Mouse (Mus musculus) forebrain, embryonic 10.5 days (tissue): Measurements from ENCODE around the gene Rbmxl2. TPM values are rescaled to one million over a fixed set of nuclear protein-coding genes. Genes with fewer than 3 reads are reported as not detected.

Experiments used
- DNase-seq: peaks from one replicate; pipeline ENCODE4 v3.0.0-alpha.2; 2017; ENCODE audit warnings: low spot score; ENCODE audit errors: extremely low spot score
- H3K27ac ChIP-seq: fragments of 300-500 bp; sonication (generic); 2 replicates; pipeline ENCODE4 v1.5.1; 2016; ENCODE audit warnings: mild to moderate bottlenecking
- H3K27me3 ChIP-seq: fragments of 300-500 bp; sonication (generic); 2 replicates; pipeline ENCODE4 v1.6.1; 2016; ENCODE audit warnings: mild to moderate bottlenecking; ENCODE audit not compliant: poor library complexity, severe bottlenecking
- H3K36me3 ChIP-seq: fragments of 300-500 bp; sonication (generic); replicated peaks from 2 replicates; pipeline ENCODE4 v1.6.1; 2016; ENCODE audit warnings: mild to moderate bottlenecking, moderate library complexity
- H3K4me1 ChIP-seq: fragments of 300-500 bp; sonication (generic); 2 replicates; pipeline ENCODE4 v1.6.1; 2016
- H3K4me3 ChIP-seq: fragments of 300-500 bp; sonication (generic); 2 replicates; pipeline ENCODE4 v1.5.1; 2016; ENCODE audit warnings: mild to moderate bottlenecking, moderate library complexity
- H3K9me3 ChIP-seq: fragments of 300-500 bp; sonication (generic); 2 replicates; pipeline ENCODE4 v1.6.1; 2016; ENCODE audit warnings: mild to moderate bottlenecking, moderate library complexity
- WGBS: fragments of 180-500 bp; shearing (Covaris S2); methylation state at CpG from one replicate; pipeline ENCODE4 v1.1.7; 2016; 5-methylcytosine and 5-hydroxymethylcytosine counted together
- polyA plus RNA-seq: library from polyadenylated mRNA; unstranded; fragments of >200 nt; fragmentation: Nextera tagmentation; extraction: Ambion mirVana; gene quantifications from 2 replicates; pipeline ENCODE4 v1.2.1, GENCODE M21; 2016

The Rbmxl2 gene
- polyA plus RNA-seq = not detected in 2 replicates

GRCm38 (mm10) chr7:107209204-107209860 lies at the start of gene Rbmxl2:
TSS of gene Rbmxl2 (plus strand) at chr7:107209445.
- WGBS = 38% methylated on average over 70 of the region's 70 CpGs
- no peaks in the 10 kb centered on the region for H3K4me1 ChIP-seq
- H3K4me3 ChIP-seq = peak within 1 kb of the TSS; percentile 36
- DNase-seq = no peak
- peaks cover 18% of the 10 kb centered on the region for H3K9me3 ChIP-seq
- no peaks in the 10 kb centered on the region for H3K36me3 ChIP-seq
- H3K27ac ChIP-seq = no peak within 1 kb of the TSS
- peaks cover 43% of the 10 kb centered on the region for H3K27me3 ChIP-seq

- Histone ChIP-seq H3K27ac (no peak within 1 kb of the TSS), H3K36me3 (no peaks in the 10 kb centered on the region), H3K9me3 (no peaks in the 10 kb centered on the region), H3K4me1 (no peaks in the 10 kb centered on the region), H3K27me3 (no peaks in the 10 kb centered on the region), H3K4me3 (no peak within 1 kb of the TSS)
- no peak for DNase-seq
- 87% methylated on average over 10 of the region's 10 CpGs for WGBS
Observed at GRCm38 (mm10) chr7:107166690-107167089, 42.6 kb upstream of the Rbmxl2 start, which contains the start of gene Nlrp14. TSS of gene Nlrp14 (plus strand) at chr7:107166990.

- no peaks in the 10 kb centered on the region for H3K9me3 ChIP-seq
- WGBS = 52% methylated on average over 2 of the region's 2 CpGs
- no peaks in the 10 kb centered on the region for H3K4me1 ChIP-seq
- H3K4me3 ChIP-seq = no peak overlapping the region
- H3K36me3 ChIP-seq = no peaks in the 10 kb centered on the region
- DNase-seq = no peak
- no peak overlapping the region for H3K27ac ChIP-seq
- no peaks in the 10 kb centered on the region for H3K27me3 ChIP-seq
Observed at GRCm38 (mm10) chr7:107180406-107180805, 28.8 kb upstream of the Rbmxl2 start.

- no peak overlapping the region for H3K27ac ChIP-seq
- 47% methylated on average over 3 of the region's 3 CpGs for WGBS
- H3K27me3 ChIP-seq = no peaks in the 10 kb centered on the region
- no peaks in the 10 kb centered on the region for H3K4me1 ChIP-seq
- DNase-seq = no peak
- no peak overlapping the region for H3K4me3 ChIP-seq
- no peaks in the 10 kb centered on the region for H3K9me3 ChIP-seq
- H3K36me3 ChIP-seq = no peaks in the 10 kb centered on the region
Observed at GRCm38 (mm10) chr7:107201817-107202216, 7.4 kb upstream of the Rbmxl2 start.

GRCm38 (mm10) chr7:107207843-107208242 lies 1.4 kb upstream of the Rbmxl2 start:
- WGBS = 83% methylated on average over 3 of the region's 3 CpGs
- peaks cover 18% of the 10 kb centered on the region for H3K9me3 ChIP-seq

GRCm38 (mm10) chr7:107210126-107210576 lies 906 bp downstream of the Rbmxl2 start:
- peaks cover 43% of the 10 kb centered on the region for H3K27me3 ChIP-seq
- H3K4me1 ChIP-seq = no peaks in the 10 kb centered on the region
- H3K27ac ChIP-seq = no peak overlapping the region
- 29% methylated on average over 77 of the region's 77 CpGs for WGBS
- no peaks in the 10 kb centered on the region for H3K36me3 ChIP-seq
- DNase-seq = no peak
- H3K9me3 ChIP-seq = peaks cover 18% of the 10 kb centered on the region
- peak overlapping the region; percentile 36 for H3K4me3 ChIP-seq

More at GRCm38 (mm10) chr7:107207843-107208242, 1.4 kb upstream of the Rbmxl2 start:
- H3K27ac ChIP-seq = no peak overlapping the region
- peaks cover 43% of the 10 kb centered on the region for H3K27me3 ChIP-seq
- no peaks in the 10 kb centered on the region for H3K4me1 ChIP-seq
- no peak overlapping the region for H3K4me3 ChIP-seq
- H3K36me3 ChIP-seq = no peaks in the 10 kb centered on the region
- DNase-seq = no peak

- no peak for DNase-seq
- no peaks in the 10 kb centered on the region for H3K36me3 ChIP-seq
- no peaks in the 10 kb centered on the region for H3K4me1 ChIP-seq
- H3K27ac ChIP-seq = no peak overlapping the region
- H3K27me3 ChIP-seq = peaks cover 14% of the 10 kb centered on the region
- no peak overlapping the region for H3K4me3 ChIP-seq
- no peaks in the 10 kb centered on the region for H3K9me3 ChIP-seq
Observed at GRCm38 (mm10) chr7:107215723-107216122, 6.5 kb downstream of the Rbmxl2 start.

GRCm38 (mm10) chr7:107216845-107217244 lies 7.6 kb downstream of the Rbmxl2 start:
- no peaks in the 10 kb centered on the region for H3K9me3 ChIP-seq
- no peak overlapping the region for H3K4me3 ChIP-seq
- no peak for DNase-seq
- 81% methylated on average over 2 of the region's 2 CpGs for WGBS
- H3K27ac ChIP-seq = no peak overlapping the region
- H3K27me3 ChIP-seq = peaks cover 2% of the 10 kb centered on the region
- H3K4me1 ChIP-seq = no peaks in the 10 kb centered on the region
- no peaks in the 10 kb centered on the region for H3K36me3 ChIP-seq

GRCm38 (mm10) chr7:107236854-107237253 lies 27.6 kb downstream of the Rbmxl2 start:
- Histone ChIP-seq H3K4me1 (0 out of 2 replicates have a peak, but pooled peaks cover 5% of the 10 kb centered on the region), H3K27ac (no peak overlapping the region), H3K36me3 (no peaks in the 10 kb centered on the region), H3K4me3 (no peak overlapping the region), H3K27me3 (no peaks in the 10 kb centered on the region), H3K9me3 (no peaks in the 10 kb centered on the region)
- no peak for DNase-seq
- 29% methylated on average over 3 of the region's 3 CpGs for WGBS

- Histone ChIP-seq H3K4me1 (0 out of 2 replicates have a peak, but pooled peaks cover 5% of the 10 kb centered on the region), H3K4me3 (no peak overlapping the region), H3K9me3 (no peaks in the 10 kb centered on the region), H3K27ac (no peak overlapping the region), H3K36me3 (no peaks in the 10 kb centered on the region), H3K27me3 (no peaks in the 10 kb centered on the region)
- no peak for DNase-seq
- 75% methylated on average over 3 of the region's 3 CpGs for WGBS
Observed at GRCm38 (mm10) chr7:107237498-107237897, 28.3 kb downstream of the Rbmxl2 start.

- no peaks in the 10 kb centered on the region for H3K27me3 ChIP-seq
- no peaks in the 10 kb centered on the region for H3K9me3 ChIP-seq
- no peaks in the 10 kb centered on the region for H3K36me3 ChIP-seq
- WGBS = 81% methylated on average over 5 of the region's 5 CpGs
- H3K27ac ChIP-seq = no peak overlapping the region
- no peak for DNase-seq
- H3K4me3 ChIP-seq = no peak overlapping the region
- H3K4me1 ChIP-seq = 0 out of 2 replicates have a peak, but pooled peaks cover 5% of the 10 kb centered on the region
Observed at GRCm38 (mm10) chr7:107241371-107241883, 32.2 kb downstream of the Rbmxl2 start.

- no peaks in the 10 kb centered on the region for H3K36me3 ChIP-seq
- H3K4me1 ChIP-seq = no peaks in the 10 kb centered on the region
- no peak for DNase-seq
- H3K4me3 ChIP-seq = no peak overlapping the region
- no peaks in the 10 kb centered on the region for H3K27me3 ChIP-seq
- H3K27ac ChIP-seq = no peak overlapping the region
- no peaks in the 10 kb centered on the region for H3K9me3 ChIP-seq
- WGBS = 85% methylated on average over 5 of the region's 5 CpGs
Observed at GRCm38 (mm10) chr7:107250211-107250985, 41.2 kb downstream of the Rbmxl2 start.

GRCm38 (mm10) chr7:107253355-107253754 lies 44.1 kb downstream of the Rbmxl2 start:
- 89% methylated on average over 3 of the region's 3 CpGs for WGBS
- H3K27me3 ChIP-seq = no peaks in the 10 kb centered on the region
- H3K36me3 ChIP-seq = no peaks in the 10 kb centered on the region
- no peak overlapping the region for H3K27ac ChIP-seq
- DNase-seq = no peak
- H3K9me3 ChIP-seq = no peaks in the 10 kb centered on the region
- no peaks in the 10 kb centered on the region for H3K4me1 ChIP-seq
- H3K4me3 ChIP-seq = no peak overlapping the region
